Mouse (Mus musculus): ENCODE results near the gene Abhd17a.

Abhd17a gene

GRCm38 (mm10) chr10:80609269-80609924 lies 19.3 kb upstream of the Abhd17a start:
- in situ Hi-C loops (cut with MboI, MseI), result loop anchor here (10.0 kb wide), 1 partner anchor 535 kb away; no protein-coding TSS in a partner anchor

GRCm38 (mm10) chr10:80608435-80608834 lies 18.3 kb upstream of the Abhd17a start:
- in situ Hi-C loops (cut with MboI, MseI), result loop anchor here (10.0 kb wide), 1 partner anchor 536 kb away; no protein-coding TSS in a partner anchor

GRCm38 (mm10) chr10:80606737-80607350 lies 16.7 kb upstream of the Abhd17a start:
- in situ Hi-C loops (cut with MboI, MseI), result loop anchor here (10.0 kb wide), 1 partner anchor 538 kb away; no protein-coding TSS in a partner anchor

- in situ Hi-C loops (cut with MboI, MseI), result loop anchor here (10.0 kb wide), 1 partner anchor 538 kb away; no protein-coding TSS in a partner anchor
Measured at GRCm38 (mm10) chr10:80606306-80606705, 16.2 kb upstream of the Abhd17a start.

- in situ Hi-C loops (cut with MboI, MseI), result loop anchor here (10.0 kb wide), 1 partner anchor 539 kb away; no protein-coding TSS in a partner anchor
Measured at GRCm38 (mm10) chr10:80605721-80606120, 15.6 kb upstream of the Abhd17a start, which contains the start of gene Gm49322. Gene Gm49322, plus strand, starts transcription at chr10:80606021.

GRCm38 (mm10) chr10:80604988-80605387 lies 14.8 kb upstream of the Abhd17a start:
- in situ Hi-C loops (cut with MboI, MseI), result loop anchor here (10.0 kb wide), 1 partner anchor 540 kb away; no protein-coding TSS in a partner anchor

GRCm38 (mm10) chr10:80604001-80604509 lies 13.9 kb upstream of the Abhd17a start:
- in situ Hi-C loops (cut with MboI, MseI), result loop anchor here (10.0 kb wide), 1 partner anchor 541 kb away; no protein-coding TSS in a partner anchor

- in situ Hi-C loops (cut with MboI, MseI), result loop anchor here (10.0 kb wide), 1 partner anchor 541 kb away; no protein-coding TSS in a partner anchor
Measured at GRCm38 (mm10) chr10:80603364-80603763, 13.2 kb upstream of the Abhd17a start.

GRCm38 (mm10) chr10:80602698-80603325 lies 12.7 kb upstream of the Abhd17a start, which contains the start of the genes Scamp4 and Adat3:
Gene Scamp4, plus strand, starts transcription at chr10:80602872.
Gene Adat3, plus strand, starts transcription at chr10:80602880.
- in situ Hi-C loops (cut with MboI, MseI), result loop anchor here (10.0 kb wide), 1 partner anchor 542 kb away; no protein-coding TSS in a partner anchor

GRCm38 (mm10) chr10:80596318-80596717 lies 6.2 kb upstream of the Abhd17a start:
- in situ Hi-C loops (cut with MboI, MseI), result no loop called here

GRCm38 (mm10) chr10:80589127-80589878 lies 838 bp downstream of the Abhd17a start:
- in situ Hi-C loops (cut with MboI, MseI), result no loop called here

GRCm38 (mm10) chr10:80587305-80587657 lies 2.9 kb downstream of the Abhd17a start:
- in situ Hi-C loops (cut with MboI, MseI), result no loop called here

GRCm38 (mm10) chr10:80586407-80587304 lies 3.5 kb downstream of the Abhd17a start:
- in situ Hi-C loops (cut with MboI, MseI), result no loop called here

- in situ Hi-C loops (cut with MboI, MseI), result no loop called here
Measured at GRCm38 (mm10) chr10:80585581-80585980, 4.6 kb downstream of the Abhd17a start.

GRCm38 (mm10) chr10:80584642-80585552 lies 5.2 kb downstream of the Abhd17a start:
- in situ Hi-C loops (cut with MboI, MseI), result no loop called here

GRCm38 (mm10) chr10:80584045-80584488 lies 6.1 kb downstream of the Abhd17a start:
- in situ Hi-C loops (cut with MboI, MseI), result no loop called here

- in situ Hi-C loops (cut with MboI, MseI), result no loop called here
Measured at GRCm38 (mm10) chr10:80583047-80583446, 7.1 kb downstream of the Abhd17a start.

- in situ Hi-C loops (cut with MboI, MseI), result loop anchor here (5.0 kb wide), 1 partner anchor 98 kb away; the partner anchor contains the start of gene Mknk2
Measured at GRCm38 (mm10) chr10:80578911-80579310, 11.2 kb downstream of the Abhd17a start.

Data from T-helper 1 cell (primary cell).